Mouse (Mus musculus) monocyte, adult 2 months (primary cell): ENCODE data around the gene Olfr314.
"Not testable (repeated sequence)": the region's sequence is repeated elsewhere in the genome, so short reads cannot be mapped to it uniquely, and the experiment has no call there.

Source experiments
- DNase-seq, 2 experiments: peaks; one replicate each; pipeline ENCODE4 v3.0.0; 2022; ENCODE audit warnings: low spot score in 2 of 2, low read depth in 1 of 2

The Olfr314 gene

DNA sequence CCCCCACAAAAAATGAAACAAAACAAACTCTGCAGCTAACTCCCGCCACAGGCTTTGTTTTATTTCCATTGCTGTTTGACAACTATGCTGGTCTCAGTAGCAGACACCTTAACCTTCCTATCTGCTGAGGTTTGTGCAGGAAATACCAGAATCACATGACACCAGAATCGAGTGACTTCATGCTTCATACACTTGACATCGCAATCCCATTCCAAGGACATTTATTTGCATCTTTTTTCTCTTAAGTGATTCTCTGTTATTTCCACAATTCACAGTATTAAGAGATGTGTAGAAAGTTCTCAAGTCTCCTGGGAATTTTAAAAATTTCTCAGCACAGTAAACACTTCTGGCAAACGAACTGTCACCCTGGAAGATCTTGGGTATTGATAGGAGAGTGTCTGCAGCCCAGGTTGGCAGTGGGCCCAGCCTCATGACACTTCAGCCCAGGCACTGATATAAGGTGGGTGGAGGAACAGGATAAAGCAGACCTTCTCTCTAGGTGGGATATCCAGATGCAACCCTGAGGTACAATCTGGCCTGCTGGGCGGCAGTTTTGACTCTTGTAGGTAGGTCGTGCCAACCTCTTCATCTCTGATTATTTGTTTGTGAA lies at the start of gene Olfr314:
Olfr314 (plus strand) TSS at position 473 of the 610 bp plus-strand sequence.
- no peak for DNase-seq

GRCm38 (mm10) chr11:58733372-58733771 lies 49.4 kb upstream of the Olfr314 start:
- no peak for DNase-seq

- no peak for DNase-seq
Measured at GRCm38 (mm10) chr11:58738792-58739262, 43.9 kb upstream of the Olfr314 start, which contains the start of gene Olfr317. TSS of gene Olfr317 (minus strand) at chr11:58739212.

GRCm38 (mm10) chr11:58751096-58751495 lies 31.7 kb upstream of the Olfr314 start:
- DNase-seq = not testable (repeated sequence)

- no peak for DNase-seq
Measured at GRCm38 (mm10) chr11:58752434-58752833, 30.3 kb upstream of the Olfr314 start, which contains the start of gene Olfr316. TSS of gene Olfr316 (plus strand) at chr11:58752734.

DNA sequence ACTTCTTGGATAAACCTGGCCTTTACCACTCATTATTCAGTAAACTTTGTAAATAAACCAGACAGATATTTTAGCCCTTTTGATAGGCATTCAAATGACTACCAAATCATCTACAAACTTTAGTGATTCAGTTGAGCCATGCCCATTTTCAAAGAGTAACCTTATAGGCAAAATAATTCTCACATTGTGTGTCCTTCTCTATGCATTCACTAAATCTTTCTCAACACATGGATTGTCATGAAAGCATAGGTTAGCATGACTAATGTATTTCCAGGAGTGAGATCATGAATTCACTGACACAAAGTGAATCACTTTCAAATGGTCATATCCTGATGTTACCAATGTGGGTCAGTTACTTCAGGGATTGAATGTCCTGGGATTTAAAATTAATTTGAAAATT lies 9.9 kb upstream of the Olfr314 start, which contains the start of gene Olfr315:
Olfr315 (plus strand) TSS at position 301 of the 400 bp plus-strand sequence.
- DNase-seq = no peak

DNA sequence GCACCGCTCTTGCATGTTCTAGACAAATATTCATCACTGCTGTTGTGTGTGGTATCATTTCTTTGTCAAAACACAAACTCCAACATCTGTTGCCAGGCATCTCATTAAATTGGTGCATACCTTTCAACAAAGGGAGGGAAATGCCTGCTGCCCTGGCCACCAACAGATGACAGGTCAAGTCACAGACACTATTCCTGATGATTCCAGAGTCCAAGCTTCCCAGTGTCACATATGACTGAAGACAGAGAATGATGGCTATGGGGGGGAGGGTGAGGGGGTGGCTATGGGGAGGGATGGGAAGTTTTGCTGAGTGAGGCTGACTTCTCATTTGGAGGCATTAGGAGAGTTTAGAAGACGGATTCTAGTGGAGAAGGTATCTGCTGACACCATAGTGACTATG lies 1.4 kb downstream of the Olfr314 start:
- DNase-seq = no peak

DNA sequence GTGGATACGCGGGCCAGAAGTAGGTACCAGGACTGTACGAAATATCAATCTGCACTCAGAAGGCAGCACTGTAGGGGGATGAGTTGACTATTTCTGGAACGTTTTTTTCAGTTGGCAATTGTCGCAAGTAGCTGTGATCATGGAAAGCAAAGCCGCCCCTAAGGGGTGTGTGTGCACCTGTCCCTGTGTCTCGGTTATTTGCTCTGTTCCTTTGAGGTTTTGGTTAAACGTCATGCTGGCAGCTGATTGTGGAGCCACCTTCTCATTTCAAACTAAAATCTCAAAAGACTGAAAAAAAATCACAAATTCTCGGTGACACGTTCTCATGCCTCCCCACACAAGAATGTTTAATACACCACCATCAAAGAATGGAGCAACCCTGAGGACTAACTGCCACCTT lies 4.9 kb downstream of the Olfr314 start:
- DNase-seq = no peak

GRCm38 (mm10) chr11:58788346-58788745 lies 5.6 kb downstream of the Olfr314 start:
- DNase-seq = no peak

DNA sequence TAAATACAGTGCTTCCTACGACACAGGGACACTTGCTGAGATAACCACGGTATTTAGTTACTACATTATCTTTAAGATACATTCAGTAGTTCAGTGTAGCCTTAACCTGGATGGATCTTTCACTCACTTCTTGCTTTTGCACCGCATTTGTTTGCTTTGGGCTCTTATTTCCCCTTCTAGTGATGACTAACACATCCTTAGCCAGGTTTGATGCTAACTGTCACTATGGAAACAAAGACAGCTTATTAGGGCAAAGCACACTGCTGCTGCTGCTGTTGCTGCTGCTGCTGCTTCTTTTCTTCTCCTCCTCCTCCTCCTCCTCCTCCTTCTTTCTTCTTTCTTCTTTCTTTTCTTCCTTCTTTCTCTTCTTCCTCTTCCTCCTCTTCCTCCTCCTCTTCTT lies 6.8 kb downstream of the Olfr314 start:
- no peak for DNase-seq

- no peak for DNase-seq
Measured at GRCm38 (mm10) chr11:58790053-58790452, 7.3 kb downstream of the Olfr314 start.

GRCm38 (mm10) chr11:58790646-58791045 lies 7.9 kb downstream of the Olfr314 start:
- no peak for DNase-seq

GRCm38 (mm10) chr11:58795856-58796255 lies 13.1 kb downstream of the Olfr314 start:
- no peak for DNase-seq

DNA sequence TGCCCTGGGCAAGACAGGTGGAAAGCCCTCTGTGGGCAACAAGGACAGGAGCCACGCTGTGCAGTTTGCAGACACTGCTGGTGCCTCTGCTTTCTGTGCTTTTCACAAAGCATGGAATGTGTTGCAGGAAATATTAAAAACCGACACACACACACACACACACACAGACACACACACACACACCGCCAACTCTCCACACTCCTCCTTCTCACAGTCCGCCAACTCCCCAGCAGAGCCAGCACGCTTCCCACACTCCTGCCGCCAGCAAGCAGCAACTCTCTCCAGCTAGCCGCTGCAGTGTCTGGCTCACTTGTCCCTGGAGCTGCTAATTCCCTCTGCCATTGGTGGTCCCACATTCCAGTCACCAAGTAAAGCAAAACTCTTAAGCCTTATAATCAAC lies 14.1 kb downstream of the Olfr314 start:
- DNase-seq = no peak

DNA sequence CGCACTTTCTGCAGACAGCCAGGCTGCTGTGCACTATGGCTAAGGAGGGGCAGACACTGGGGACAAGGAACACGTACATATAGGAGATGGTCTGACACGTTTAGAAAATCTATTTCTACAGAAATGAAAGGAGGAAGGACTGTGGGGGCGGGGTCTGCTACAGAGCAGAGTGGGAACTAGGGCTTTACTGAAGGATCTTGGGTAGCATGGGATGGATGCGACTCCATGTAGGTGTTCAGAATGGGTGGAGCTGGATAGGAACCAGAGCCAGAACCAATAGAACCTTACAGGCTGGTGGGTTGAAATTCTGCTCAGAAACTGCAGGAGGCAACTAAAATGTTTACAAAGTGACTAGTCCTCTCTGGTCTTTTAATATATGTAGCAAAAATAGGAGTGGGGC lies 17.0 kb downstream of the Olfr314 start:
- no peak for DNase-seq

DNA sequence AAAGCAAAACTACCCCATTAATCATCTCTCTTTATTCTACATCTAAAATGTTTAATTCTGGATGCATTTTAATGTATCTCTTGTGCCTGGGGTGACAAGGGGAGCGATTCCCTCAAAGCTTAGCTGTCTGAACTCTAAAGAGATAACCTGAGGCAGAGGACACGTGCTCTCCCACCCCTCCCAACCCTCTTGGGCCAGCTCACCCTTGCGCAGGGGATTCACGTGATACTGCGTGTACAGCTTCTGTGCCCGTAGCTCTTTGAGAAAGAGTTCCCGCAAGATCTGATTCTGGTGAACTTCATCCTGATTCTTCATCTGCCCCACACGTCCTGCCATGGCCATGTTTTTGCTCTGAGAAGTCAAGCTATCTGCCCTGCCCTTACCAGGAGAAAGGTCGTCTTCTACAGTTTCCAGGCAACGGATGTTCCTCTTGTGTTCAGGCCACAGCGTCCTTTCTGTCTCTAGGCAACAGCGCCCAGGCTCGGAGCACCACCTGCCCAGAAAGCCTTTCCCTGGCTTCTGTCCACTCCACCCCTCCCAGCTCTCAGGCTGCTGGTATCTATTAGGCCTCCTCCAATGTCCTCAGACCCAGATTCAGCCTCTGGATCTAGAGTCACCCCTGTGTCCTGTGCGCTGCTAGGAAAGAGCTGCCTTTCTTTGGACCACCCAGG lies 18.9 kb downstream of the Olfr314 start, which contains the start of gene Fam183b:
Fam183b (minus strand) TSS at position 403 of the 671 bp plus-strand sequence.
- DNase-seq = no peak

DNA sequence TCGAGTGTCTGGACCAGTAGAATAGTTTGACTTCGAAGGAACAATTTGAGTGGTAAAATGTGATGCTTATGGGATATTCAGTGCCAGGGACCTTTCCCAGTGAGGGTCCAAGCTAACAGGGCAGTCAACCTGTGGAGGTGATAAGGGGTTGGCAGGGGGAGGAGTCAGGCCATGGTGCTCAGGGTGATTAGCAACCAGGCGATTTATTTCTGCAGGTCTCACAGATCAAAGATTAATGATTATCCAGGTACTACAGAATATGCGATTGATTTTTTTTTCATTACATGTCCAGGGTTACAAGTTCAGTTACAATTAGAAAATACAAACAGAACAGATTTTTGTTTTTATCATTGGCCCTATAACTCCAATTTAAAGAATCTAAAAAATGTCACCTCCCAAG lies 21.1 kb downstream of the Olfr314 start:
- DNase-seq = no peak

DNA sequence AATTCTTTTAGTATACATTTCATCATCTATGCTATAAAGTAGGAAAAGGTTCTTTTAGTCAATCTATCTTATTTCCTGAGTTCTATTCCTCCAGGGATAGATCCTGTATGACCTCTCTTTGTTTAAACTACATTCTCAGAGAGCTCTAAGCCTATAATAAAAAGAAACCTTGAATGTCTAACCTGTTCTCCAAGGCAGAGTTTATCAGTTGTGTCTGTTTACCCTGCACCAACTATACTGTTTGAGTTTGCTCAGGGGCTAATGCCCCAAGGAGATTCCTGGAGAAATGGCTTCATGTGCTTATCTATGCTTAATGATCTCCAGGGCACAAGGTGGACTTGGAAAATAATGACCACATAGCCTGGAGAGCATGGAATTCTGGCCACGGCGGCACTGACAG lies 21.6 kb downstream of the Olfr314 start:
- DNase-seq = no peak

- DNase-seq = no peak
Measured at GRCm38 (mm10) chr11:58812001-58812400, 29.2 kb downstream of the Olfr314 start.

DNA sequence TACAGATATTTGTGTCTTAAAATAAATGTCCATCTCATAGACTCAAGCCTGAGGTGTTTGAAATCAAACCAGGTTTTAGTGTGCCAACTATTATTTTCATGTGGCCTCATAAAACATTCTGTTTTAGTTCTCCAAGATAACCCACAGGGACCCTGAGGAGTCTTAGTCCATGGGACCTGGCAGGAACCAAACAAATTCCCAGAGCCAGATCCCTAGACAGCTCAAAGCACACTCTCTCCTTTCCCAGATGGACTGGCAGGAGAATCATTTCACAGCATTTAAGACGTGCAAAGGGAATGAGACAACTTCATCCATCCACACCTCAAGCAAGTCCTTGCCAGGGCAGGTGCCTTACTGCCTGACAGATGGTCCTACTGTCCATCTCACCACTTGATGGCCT lies 31.9 kb downstream of the Olfr314 start, which contains the start of gene Olfr313:
Olfr313 (plus strand) TSS at position 301 of the 400 bp plus-strand sequence.
- DNase-seq = not testable (repeated sequence)

- no peak for DNase-seq
Measured at GRCm38 (mm10) chr11:58815676-58816075, 32.9 kb downstream of the Olfr314 start.

GRCm38 (mm10) chr11:58828937-58829336 lies 46.2 kb downstream of the Olfr314 start, which contains the start of gene Olfr312:
TSS of gene Olfr312 (plus strand) at chr11:58829237.
- not testable (repeated sequence) for DNase-seq
